Mouse (Mus musculus) forebrain, embryonic 11.5 days (tissue): ENCODE results near the gene Sap30. TPM values are rescaled to one million over a fixed set of nuclear protein-coding genes. Genes with fewer than 3 reads are reported as not detected.
"Not testable (repeated sequence)": the region's sequence is repeated elsewhere in the genome, so short reads cannot be mapped to it uniquely, and the experiment has no call there.

Experiments
- ATAC-seq: fragments of 200-750 bp; cut with Nextera tagmentation; replicated peaks from 2 replicates; pipeline ENCODE4 v1.8.0; 2017; ENCODE audit warnings: moderate TSS enrichment; ENCODE audit not compliant: low FRiP score
- DNase-seq: peaks from one replicate; pipeline ENCODE4 v3.0.0-alpha.2; 2017; ENCODE audit warnings: low spot score
- H3K27ac ChIP-seq: fragments of 300-500 bp; sonication (generic); 2 replicates; pipeline ENCODE4 v1.5.1; 2014; ENCODE audit warnings: low read depth, low read length
- H3K27me3 ChIP-seq: fragments of 300-500 bp; sonication (generic); 2 replicates; pipeline ENCODE4 v1.6.1; 2014; ENCODE audit warnings: mild to moderate bottlenecking, low read length, mixed read lengths; ENCODE audit not compliant: control insufficient read depth, insufficient read depth
- H3K36me3 ChIP-seq: fragments of 300-500 bp; sonication (generic); 2 replicates; pipeline ENCODE4 v1.6.1; 2014; ENCODE audit warnings: mild to moderate bottlenecking, low read length, moderate library complexity, mixed read lengths; ENCODE audit not compliant: control insufficient read depth, insufficient read depth
- H3K4me1 ChIP-seq: fragments of 300-500 bp; sonication (generic); replicated peaks from 2 replicates; pipeline ENCODE4 v1.6.1; 2014; ENCODE audit warnings: low read length, mixed read lengths; ENCODE audit not compliant: control insufficient read depth, insufficient read depth
- H3K4me2 ChIP-seq: fragments of 300-500 bp; sonication (generic); 2 replicates; pipeline ENCODE4 v1.6.1; 2014; ENCODE audit warnings: low read depth, mild to moderate bottlenecking, low read length, moderate library complexity, mixed read lengths; ENCODE audit not compliant: severe bottlenecking
- H3K4me3 ChIP-seq: fragments of 300-500 bp; sonication (generic); 2 replicates; pipeline ENCODE4 v1.5.1; 2014; ENCODE audit warnings: low read depth, low read length
- H3K9ac ChIP-seq: fragments of 300-500 bp; sonication (generic); 2 replicates; pipeline ENCODE4 v1.6.1; 2014; ENCODE audit warnings: low read length
- H3K9me3 ChIP-seq: fragments of 300-500 bp; sonication (generic); 2 replicates; pipeline ENCODE4 v1.6.1; 2016; ENCODE audit warnings: low read length, mixed read lengths; ENCODE audit not compliant: control insufficient read depth
- WGBS: fragments of 180-500 bp; shearing (Covaris S2); extraction: QIAGEN DNeasy Blood & Tissue Kit; methylation state at CpG from one replicate; pipeline ENCODE4 v1.1.7; 2014; 5-methylcytosine and 5-hydroxymethylcytosine counted together
- polyA plus RNA-seq: library from polyadenylated mRNA; unstranded; fragments of >200 nt; fragmentation: Nextera tagmentation; extraction: Ambion mirVana; gene quantifications from 2 replicates; pipeline ENCODE4 v1.2.1, GENCODE M21; 2014

Gene Sap30
- polyA plus RNA-seq, 1 experiment from 2014 or later: 131 TPM

- Histone ChIP-seq H3K4me1 (peaks cover 3% of the 10 kb centered on the region; the same call in 1 of the 2 replicates), H3K4me2 (no peak overlapping the region), H3K9me3 (no peaks in the 10 kb centered on the region), H3K4me3 (no peak overlapping the region), H3K27ac (no peak overlapping the region), H3K9ac (no peak overlapping the region), H3K27me3 (no peaks in the 10 kb centered on the region), H3K36me3 (no peaks in the 10 kb centered on the region)
- DNase-seq (no peak), ATAC-seq (no peak)
- WGBS: 91% methylated on average over 4 of the region's 4 CpGs
These were observed 19.9 kb upstream of the Sap30 start for GRCm38 (mm10) chr8:57507556-57508063.

DNA sequence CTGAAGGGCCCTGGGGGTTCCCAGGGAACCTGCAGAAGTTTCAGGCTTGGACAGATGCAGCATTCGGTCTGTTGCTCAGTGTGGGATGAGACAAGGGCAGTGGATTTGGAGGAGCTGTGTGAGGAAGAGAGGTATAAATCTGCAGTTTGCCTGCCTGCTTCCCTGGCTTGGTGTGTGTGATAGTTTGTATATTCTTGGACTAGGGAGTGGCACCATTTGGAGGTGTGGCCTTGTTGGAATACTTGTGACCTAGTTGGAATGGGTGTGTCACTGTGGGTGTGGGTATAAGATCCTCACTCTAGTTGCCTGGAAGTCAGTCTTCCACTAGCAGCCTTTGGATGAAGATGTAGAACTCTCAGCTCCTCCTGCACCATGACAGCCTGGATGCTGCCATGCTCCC lies 17.8 kb upstream of the Sap30 start:
- not testable (repeated sequence) for DNase-seq, H3K36me3 ChIP-seq, ATAC-seq, H3K4me2 ChIP-seq, H3K4me1 ChIP-seq, H3K4me3 ChIP-seq, H3K9me3 ChIP-seq, H3K27ac ChIP-seq, H3K27me3 ChIP-seq, H3K9ac ChIP-seq
- WGBS: 92% methylated on average over 1 of the region's 1 CpGs

DNA sequence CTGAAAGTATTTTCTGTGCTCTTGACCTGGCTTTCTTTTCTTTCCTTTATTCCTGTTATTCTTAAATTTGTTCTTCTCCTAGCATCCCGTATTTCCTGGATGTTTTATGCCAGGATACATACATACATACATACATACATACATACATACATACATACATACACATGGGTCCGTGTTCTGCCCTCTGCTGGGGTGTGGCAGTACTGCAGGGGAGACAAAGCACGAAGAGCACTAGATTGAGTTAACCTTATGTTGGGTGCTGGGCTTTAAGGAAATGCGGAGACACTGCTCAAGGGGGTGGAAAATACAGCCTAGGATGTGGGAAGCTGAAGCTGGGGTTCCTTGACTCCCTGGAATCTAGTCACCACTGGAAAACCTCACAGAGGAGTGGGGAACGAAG lies 16.0 kb upstream of the Sap30 start:
- no peak overlapping the region for H3K27ac ChIP-seq
- 49% methylated on average over 5 of the region's 5 CpGs for WGBS
- DNase-seq: peak; percentile 85
- peak; percentile 59 for ATAC-seq
- no peaks in the 10 kb centered on the region for H3K36me3 ChIP-seq
- H3K4me3 ChIP-seq: no peak overlapping the region
- H3K4me2 ChIP-seq: no peak overlapping the region
- no peaks in the 10 kb centered on the region for H3K27me3 ChIP-seq
- H3K4me1 ChIP-seq: peaks cover 2% of the 10 kb centered on the region; the same call in 1 of the 2 replicates
- no peak overlapping the region for H3K9ac ChIP-seq
- H3K9me3 ChIP-seq: no peaks in the 10 kb centered on the region

DNA sequence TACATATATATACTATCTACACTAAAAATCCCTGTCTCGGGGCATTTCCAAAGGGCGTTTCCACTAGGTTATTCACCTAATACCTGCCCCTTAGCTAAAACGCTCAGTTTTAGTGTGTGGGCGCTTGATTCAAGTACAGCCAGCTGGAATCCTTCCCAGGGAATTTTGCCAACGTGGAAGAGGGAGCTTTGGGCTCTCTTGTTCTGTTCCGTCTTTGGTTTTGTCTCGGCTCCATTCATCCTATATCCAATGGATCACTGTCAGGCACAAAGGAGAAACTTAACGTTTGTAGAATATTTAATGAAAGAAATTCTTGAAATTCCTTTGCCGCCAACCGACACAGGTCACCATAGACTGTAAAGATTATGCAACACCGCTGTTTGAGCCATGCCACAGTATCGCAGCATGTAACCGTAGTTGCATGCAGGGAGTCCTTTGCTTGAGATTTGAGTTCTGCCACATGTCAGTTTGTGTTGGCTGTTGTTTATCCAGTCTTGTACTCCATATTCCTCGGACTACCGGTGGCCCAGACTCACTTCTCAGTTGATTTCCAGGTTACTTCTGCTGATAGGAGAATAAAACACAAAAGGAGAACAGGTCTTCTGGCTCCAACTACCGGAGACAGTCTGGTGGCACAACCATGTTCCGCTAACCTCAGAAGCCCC lies 11.3 kb upstream of the Sap30 start:
- Histone ChIP-seq H3K9me3 (no peaks in the 10 kb centered on the region), H3K4me2 (no peak overlapping the region), H3K27me3 (no peaks in the 10 kb centered on the region), H3K9ac (no peak overlapping the region), H3K4me3 (no peak overlapping the region), H3K27ac (no peak overlapping the region; the same call in 1 of the 2 replicates), H3K4me1 (peaks cover 4% of the 10 kb centered on the region; the same call in 1 of the 2 replicates), H3K36me3 (no peaks in the 10 kb centered on the region)
- no peak for DNase-seq
- peak; percentile 45 for ATAC-seq
- 60% methylated on average over 17 of the region's 17 CpGs for WGBS

- Histone ChIP-seq H3K4me3 (no peak overlapping the region), H3K36me3 (no peaks in the 10 kb centered on the region), H3K4me1 (peaks cover 4% of the 10 kb centered on the region; the same call in 1 of the 2 replicates), H3K9ac (no peak overlapping the region), H3K27me3 (no peaks in the 10 kb centered on the region), H3K27ac (no peak overlapping the region; the same call in 1 of the 2 replicates), H3K9me3 (no peaks in the 10 kb centered on the region), H3K4me2 (no peak overlapping the region)
- peak; percentile 13; the same call in 1 of the 2 replicates for ATAC-seq
- DNase-seq: no peak
- WGBS: 59% methylated on average over 8 of the region's 8 CpGs
These were observed 10.8 kb upstream of the Sap30 start for GRCm38 (mm10) chr8:57498494-57498846.

DNA sequence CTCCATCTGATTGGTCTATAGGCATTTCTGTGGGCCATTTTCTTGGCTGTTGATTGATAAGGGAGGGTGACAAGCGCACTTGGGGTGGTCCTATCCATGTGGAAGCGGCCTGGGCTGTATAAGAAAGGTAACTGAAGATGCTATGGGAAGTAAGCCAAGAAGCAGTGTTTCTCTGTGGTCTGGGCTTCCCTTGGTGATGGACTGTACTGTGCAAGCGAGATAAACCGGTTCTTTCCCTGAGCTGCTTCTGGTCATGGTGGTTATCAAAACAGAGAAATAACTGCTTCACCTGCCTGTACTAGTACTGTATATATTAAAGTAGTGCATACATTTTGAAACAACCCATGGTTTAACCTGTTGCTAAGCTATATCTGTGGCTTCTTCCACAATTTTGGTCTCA lies 4.2 kb upstream of the Sap30 start:
- Histone ChIP-seq H3K27me3 (no peaks in the 10 kb centered on the region), H3K27ac (no peak overlapping the region), H3K36me3 (no peaks in the 10 kb centered on the region), H3K4me1 (no peaks in the 10 kb centered on the region), H3K9me3 (no peaks in the 10 kb centered on the region), H3K4me3 (no peak overlapping the region), H3K9ac (no peak overlapping the region), H3K4me2 (no peak overlapping the region)
- ATAC-seq (no peak), DNase-seq (no peak)
- 97% methylated on average over 4 of the region's 4 CpGs for WGBS

GRCm38 (mm10) chr8:57489896-57490295 lies 2.2 kb upstream of the Sap30 start:
- Histone ChIP-seq H3K9ac (no peak overlapping the region), H3K27ac (no peak overlapping the region), H3K4me1 (no peaks in the 10 kb centered on the region), H3K4me3 (no peak overlapping the region), H3K27me3 (no peaks in the 10 kb centered on the region), H3K36me3 (no peaks in the 10 kb centered on the region), H3K9me3 (no peaks in the 10 kb centered on the region), H3K4me2 (no peak overlapping the region)
- no peak for DNase-seq
- no peak for ATAC-seq

DNA sequence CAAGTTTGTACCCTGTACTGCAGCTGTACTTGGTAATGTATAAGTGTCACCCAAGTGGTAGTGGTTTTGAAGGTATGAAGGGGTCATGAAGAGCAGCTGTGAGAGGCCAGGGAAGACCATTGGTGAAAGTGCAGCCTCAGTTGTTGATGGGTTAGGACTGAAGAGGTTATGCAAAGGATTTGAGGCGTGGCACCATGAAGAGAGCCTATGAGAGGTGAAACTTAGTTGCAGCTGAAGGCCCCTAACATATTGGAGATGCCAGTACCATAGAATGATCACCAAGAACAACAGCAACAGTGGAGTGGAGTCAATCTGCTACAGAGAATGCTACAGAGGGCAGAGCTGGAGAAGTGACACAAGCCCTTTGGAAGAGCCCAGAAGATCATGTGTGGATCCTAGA lies 1.7 kb upstream of the Sap30 start:
- Histone ChIP-seq H3K27me3 (no peaks in the 10 kb centered on the region), H3K9ac (no peak overlapping the region), H3K9me3 (no peaks in the 10 kb centered on the region), H3K4me1 (no peaks in the 10 kb centered on the region), H3K27ac (no peak overlapping the region), H3K36me3 (no peaks in the 10 kb centered on the region), H3K4me3 (no peak overlapping the region), H3K4me2 (no peak overlapping the region)
- ATAC-seq: no peak
- 97% methylated on average over 1 of the region's 1 CpGs for WGBS
- no peak for DNase-seq

- Histone ChIP-seq H3K4me2 (peak overlapping the region; percentile 81), H3K36me3 (no peaks in the 10 kb centered on the region), H3K27me3 (no peaks in the 10 kb centered on the region), H3K27ac (peak overlapping the region; percentile 70), H3K4me1 (no peaks in the 10 kb centered on the region), H3K9me3 (no peaks in the 10 kb centered on the region), H3K4me3 (peak overlapping the region; percentile 93), H3K9ac (peak overlapping the region; percentile 72)
- peak; percentile 90 for DNase-seq
- ATAC-seq: peak; percentile 65
- WGBS: under 1% methylated on average over 25 of the region's 25 CpGs
These were observed 679 bp upstream of the Sap30 start for GRCm38 (mm10) chr8:57488312-57488765.
